Mouse (Mus musculus) retina, embryonic 14.5 days (tissue): ENCODE results near the gene Trim30d.
"Not testable (repeated sequence)": the region's sequence is repeated elsewhere in the genome, so short reads cannot be mapped to it uniquely, and the experiment has no call there.

Source experiments
- DNase-seq: peaks from one replicate; pipeline ENCODE4 v3.0.0-alpha.2; 2015; ENCODE audit warnings: low spot score

Gene Trim30d

GRCm38 (mm10) chr7:104507421-104508065, at the start of gene Trim30d:
Trim30d (minus strand) TSS chr7:104507849.
- not testable (repeated sequence) for DNase-seq

- DNase-seq, result no peak
These were observed 45.1 kb upstream of the Trim30d start for GRCm38 (mm10) chr7:104552700-104553099.

- no peak for DNase-seq
These were observed 42.2 kb upstream of the Trim30d start, which contains the start of gene Olfr651 for GRCm38 (mm10) chr7:104549833-104550232. Olfr651 (plus strand) TSS chr7:104550133.

GRCm38 (mm10) chr7:104501589-104502371, 5.9 kb downstream of the Trim30d start:
- DNase-seq, result no peak

- DNase-seq, result not testable (repeated sequence)
These were observed 6.5 kb downstream of the Trim30d start for GRCm38 (mm10) chr7:104501186-104501585.

GRCm38 (mm10) chr7:104499464-104499863, 8.2 kb downstream of the Trim30d start:
- not testable (repeated sequence) for DNase-seq

- DNase-seq, result no peak
These were observed 42.4 kb downstream of the Trim30d start, which contains the start of gene Trim30a for GRCm38 (mm10) chr7:104465065-104465744. Trim30a (minus strand) TSS chr7:104465193.

GRCm38 (mm10) chr7:104445961-104446645, 61.5 kb downstream of the Trim30d start:
- DNase-seq, result no peak
